Comparison of ENCODE assay signal across 10 mouse cellular contexts in the genomic region with DNA sequence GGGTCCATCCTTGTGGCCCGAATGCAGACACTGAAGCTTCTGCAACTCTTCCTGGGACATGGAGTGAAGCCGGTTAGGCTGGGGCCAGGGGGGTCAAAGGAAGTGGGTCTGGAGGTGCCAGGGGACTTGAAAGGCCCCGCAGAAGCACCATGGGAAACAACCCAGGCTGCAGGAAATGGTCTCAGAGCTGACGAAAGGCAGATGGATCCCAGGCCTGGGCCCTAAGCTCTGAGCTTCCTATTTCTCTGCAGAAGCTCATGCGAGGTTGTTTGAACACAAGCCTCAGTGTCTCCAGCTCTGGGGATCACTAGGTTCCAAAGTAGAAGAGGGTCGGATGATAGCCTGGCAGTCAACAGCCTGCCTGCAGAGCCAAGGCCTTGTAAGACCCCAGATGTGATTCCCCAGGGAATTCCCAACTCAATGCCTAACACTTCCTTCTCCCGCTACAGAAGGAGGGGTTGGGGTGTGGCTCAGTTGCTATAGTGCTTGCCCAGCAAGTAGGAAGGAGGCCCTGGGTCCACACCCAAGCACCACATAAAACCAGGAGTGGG.
A peak's percentile ranks its signal among the peaks of the same experiment; 100 is the strongest.
DNase-seq lines count a peak whose midpoint lies in the region; ATAC-seq and TF ChIP-seq lines count a peak whose summit lies in the region.
"Had no signal": no experiment of that assay in that cellular context is flagged by ENCODE, and none has a peak within 500 bp of the region (broad histone marks: within the 10 kb centered on the region; RNA-seq: fewer than 3 reads in every experiment).

No protein-coding gene starts in this region.

- H3K4me1 ChIP-seq in midbrain, embryonic 10.5 days = peaks cover 100% of the 10 kb centered on the region
- peaks cover 25% of the 10 kb centered on the region for H3K4me1 ChIP-seq in midbrain, postnatal 0 days (ENCODE audit: insufficient read depth, low read length)
- peaks cover 40% of the 10 kb centered on the region for H3K4me1 ChIP-seq in embryonic facial prominence, embryonic 15.5 days
- H3K4me1 ChIP-seq in hindbrain, embryonic 14.5 days (replicated peaks; ENCODE audit: control insufficient read depth, insufficient read depth, low read length) = peaks cover 48% of the 10 kb centered on the region
- H3K4me1 ChIP-seq in stomach, embryonic 14.5 days (ENCODE audit: control insufficient read depth, insufficient read depth, low read length) = peaks cover 35% of the 10 kb centered on the region

- peaks cover 22% of the 10 kb centered on the region for H3K36me3 ChIP-seq in midbrain, embryonic 10.5 days
- no peaks in the 10 kb centered on the region for H3K36me3 ChIP-seq in midbrain, postnatal 0 days (ENCODE audit: insufficient read depth, low read length)
- no peaks in the 10 kb centered on the region for H3K36me3 ChIP-seq in embryonic facial prominence, embryonic 15.5 days
- H3K36me3 ChIP-seq in hindbrain, embryonic 14.5 days (replicated peaks; ENCODE audit: control insufficient read depth, insufficient read depth) = no peaks in the 10 kb centered on the region
- no peaks in the 10 kb centered on the region for H3K36me3 ChIP-seq in stomach, embryonic 14.5 days (ENCODE audit: control insufficient read depth, insufficient read depth, low read length)

- no peak for ATAC-seq in midbrain, postnatal 0 days (ENCODE audit: low FRiP score)
- no peak for ATAC-seq in embryonic facial prominence, embryonic 15.5 days (ENCODE audit: insufficient number of reproducible peaks, low FRiP score, low TSS enrichment, low read depth)
- no peak for ATAC-seq in hindbrain, embryonic 14.5 days (ENCODE audit: low FRiP score)
- no peak for ATAC-seq in stomach, embryonic 14.5 days (ENCODE audit: insufficient number of reproducible peaks, insufficient read depth, low FRiP score, low read depth)
- no peak for ATAC-seq in erythroid progenitor cell, adult 5-6 weeks (replicated peaks; ENCODE audit: low FRiP score, poor library complexity, severe bottlenecking)

- intact Hi-C loops in left cerebral cortex, postnatal 4 days (cut with DNase I) = no loop called here

- no peak for TF ChIP-seq CTCF in midbrain, postnatal 0 days (IDR thresholded peaks at IDR 0.05)

- no peak overlapping the region for H3K9ac ChIP-seq in midbrain, postnatal 0 days (replicated peaks; ENCODE audit: low read length, poor library complexity, severe bottlenecking)
- no peak overlapping the region for H3K9ac ChIP-seq in embryonic facial prominence, embryonic 15.5 days
- H3K9ac ChIP-seq in hindbrain, embryonic 14.5 days = no peak overlapping the region
- no peak overlapping the region for H3K9ac ChIP-seq in stomach, embryonic 14.5 days (replicated peaks; ENCODE audit: low read depth, low read length)

- no peaks in the 10 kb centered on the region for H3K9me3 ChIP-seq in midbrain, embryonic 10.5 days (replicated peaks)
- no peaks in the 10 kb centered on the region for H3K9me3 ChIP-seq in midbrain, postnatal 0 days (ENCODE audit: low read length)
- no peaks in the 10 kb centered on the region for H3K9me3 ChIP-seq in embryonic facial prominence, embryonic 15.5 days (replicated peaks)
- H3K9me3 ChIP-seq in hindbrain, embryonic 14.5 days (ENCODE audit: control insufficient read depth, low read length) = no peaks in the 10 kb centered on the region
- no peaks in the 10 kb centered on the region for H3K9me3 ChIP-seq in stomach, embryonic 14.5 days (ENCODE audit: control insufficient read depth, low read depth, low read length)

- H3K27ac ChIP-seq in midbrain, embryonic 10.5 days (replicated peaks) = peak overlapping the region; percentile 98
- H3K27ac ChIP-seq in midbrain, postnatal 0 days (ENCODE audit: low read depth, low read length) = no peak overlapping the region; the same call in 1 of the 2 replicates
- H3K27ac ChIP-seq in embryonic facial prominence, embryonic 15.5 days (replicated peaks) = peak overlapping the region; percentile 51; the same call in 1 of the 2 replicates
- peak overlapping the region; percentile 89; the same call in 1 of the 2 replicates for H3K27ac ChIP-seq in hindbrain, embryonic 14.5 days
- H3K27ac ChIP-seq in stomach, embryonic 14.5 days (ENCODE audit: low read length) = peak overlapping the region; percentile 73

- H3K4me2 ChIP-seq in midbrain, postnatal 0 days (ENCODE audit: low read depth, low read length, poor library complexity, severe bottlenecking) = no peak overlapping the region
- H3K4me2 ChIP-seq in embryonic facial prominence, embryonic 15.5 days (replicated peaks) = no peak overlapping the region
- no peak overlapping the region for H3K4me2 ChIP-seq in hindbrain, embryonic 14.5 days (replicated peaks)
- H3K4me2 ChIP-seq in stomach, embryonic 14.5 days (replicated peaks; ENCODE audit: low read depth, low read length) = no peak overlapping the region

- DNase-seq in midbrain, embryonic 10.5 days (ENCODE audit: low spot score) = no peak
- no peak for DNase-seq in midbrain, postnatal 0 days (ENCODE audit: low spot score)
- no peak for DNase-seq in hindbrain, embryonic 14.5 days (ENCODE audit: low spot score)
- no peak for DNase-seq in left cerebral cortex, postnatal 4 days
- DNase-seq in layer of hippocampus, postnatal 10 days (ENCODE audit: low spot score in 2 of 2) = no peak
- DNase-seq: cerebellum, adult 11 months; right cerebral cortex, postnatal 25 days had no signal

- WGBS in midbrain, embryonic 10.5 days = 44% methylated on average over 7 of the region's 7 CpGs
- WGBS in midbrain, postnatal 0 days = 41% methylated on average over 7 of the region's 7 CpGs
- WGBS in embryonic facial prominence, embryonic 15.5 days = 48% methylated on average over 7 of the region's 7 CpGs
- WGBS in hindbrain, embryonic 14.5 days = 40% methylated on average over 7 of the region's 7 CpGs
- WGBS in stomach, embryonic 14.5 days = 30% methylated on average over 7 of the region's 7 CpGs

- peaks cover 10% of the 10 kb centered on the region for H3K27me3 ChIP-seq in midbrain, embryonic 10.5 days (ENCODE audit: low read depth, poor library complexity, severe bottlenecking)
- H3K27me3 ChIP-seq in midbrain, postnatal 0 days (ENCODE audit: insufficient read depth, low read length) = no peaks in the 10 kb centered on the region
- H3K27me3 ChIP-seq in embryonic facial prominence, embryonic 15.5 days = no peaks in the 10 kb centered on the region; the same call in 1 of the 2 replicates
- no peaks in the 10 kb centered on the region for H3K27me3 ChIP-seq in hindbrain, embryonic 14.5 days (ENCODE audit: control insufficient read depth, insufficient read depth, low read length)
- no peaks in the 10 kb centered on the region for H3K27me3 ChIP-seq in stomach, embryonic 14.5 days (ENCODE audit: control insufficient read depth, insufficient read depth, low read length)

- H3K4me3 ChIP-seq in midbrain, embryonic 10.5 days = peak overlapping the region; percentile 40; the same call in 1 of the 2 replicates
- no peak overlapping the region for H3K4me3 ChIP-seq in midbrain, postnatal 0 days (ENCODE audit: low read depth, low read length)
- no peak overlapping the region for H3K4me3 ChIP-seq in embryonic facial prominence, embryonic 15.5 days (replicated peaks)
- no peak overlapping the region for H3K4me3 ChIP-seq in hindbrain, embryonic 14.5 days (replicated peaks; ENCODE audit: low read length)
- H3K4me3 ChIP-seq in stomach, embryonic 14.5 days (ENCODE audit: low read depth, low read length) = no peak overlapping the region
